In genomic region chr6:86040140-86040539, GRCm38 (mm10) we compare ENCODE assay signal across 33 mouse cellular contexts. TPM values are rescaled to one million over a fixed set of nuclear protein-coding genes. Genes with fewer than 3 reads are reported as not detected.
DNase-seq lines count a peak whose midpoint lies in the region; ATAC-seq and TF ChIP-seq lines count a peak whose summit lies in the region.
"Had no signal": no experiment of that assay in that cellular context is flagged by ENCODE, and none has a peak within 500 bp of the region (broad histone marks: within the 10 kb centered on the region; RNA-seq: fewer than 3 reads in every experiment).

No protein-coding gene starts in this region.

- no peak overlapping the region for H3K9ac ChIP-seq in hindbrain, postnatal 0 days (replicated peaks; ENCODE audit: low read length)
- no peak overlapping the region for H3K9ac ChIP-seq in hindbrain, embryonic 13.5 days
- H3K9ac ChIP-seq: hindbrain, embryonic 12.5 days; midbrain, embryonic 15.5 days; neural tube, embryonic 13.5 days had no signal

- peak; percentile 68; the same call in 1 of the 2 replicates for ATAC-seq in hindbrain, postnatal 0 days
- no peak for ATAC-seq in hindbrain, embryonic 13.5 days (ENCODE audit: low FRiP score)
- ATAC-seq: inflammation-experienced regulatory T-cells, adult 6 months; midbrain, embryonic 15.5 days had no signal

- no peaks in the 10 kb centered on the region for H3K36me3 ChIP-seq in hindbrain, postnatal 0 days (ENCODE audit: insufficient read depth, low read length)
- 0 out of 2 replicates have a peak, but pooled peaks cover 5% of the 10 kb centered on the region for H3K36me3 ChIP-seq in hindbrain, embryonic 13.5 days
- H3K36me3 ChIP-seq: embryonic facial prominence, embryonic 10.5 days; hindbrain, embryonic 12.5 days; limb, embryonic 10.5 days; midbrain, embryonic 15.5 days had no signal

- H3K4me3 ChIP-seq in hindbrain, postnatal 0 days (ENCODE audit: low read length), result no peak overlapping the region
- H3K4me3 ChIP-seq in hindbrain, embryonic 13.5 days, result no peak overlapping the region
- H3K4me3 ChIP-seq: embryonic facial prominence, embryonic 10.5 days; hindbrain, embryonic 12.5 days; limb, embryonic 10.5 days; midbrain, embryonic 15.5 days; myocyte; neural tube, embryonic 13.5 days had no signal

- no peaks in the 10 kb centered on the region for H3K4me1 ChIP-seq in hindbrain, postnatal 0 days (ENCODE audit: insufficient read depth, low read length)
- peaks cover 24% of the 10 kb centered on the region for H3K4me1 ChIP-seq in hindbrain, embryonic 13.5 days (replicated peaks)
- H3K4me1 ChIP-seq: embryonic facial prominence, embryonic 10.5 days; limb, embryonic 10.5 days had no signal

- H3K27ac ChIP-seq in hindbrain, postnatal 0 days, result no peak overlapping the region
- no peak overlapping the region for H3K27ac ChIP-seq in hindbrain, embryonic 13.5 days
- H3K27ac ChIP-seq: embryonic facial prominence, embryonic 10.5 days; hindbrain, embryonic 12.5 days; kidney, postnatal 0 days; limb, embryonic 10.5 days; midbrain, embryonic 15.5 days; neural tube, embryonic 13.5 days; stomach, postnatal 0 days had no signal

- H3K27me3 ChIP-seq in hindbrain, postnatal 0 days (ENCODE audit: insufficient read depth, low read length), result no peaks in the 10 kb centered on the region
- no peaks in the 10 kb centered on the region for H3K27me3 ChIP-seq in hindbrain, embryonic 13.5 days
- H3K27me3 ChIP-seq: hindbrain, embryonic 12.5 days; midbrain, embryonic 15.5 days; neural tube, embryonic 13.5 days had no signal

- TF ChIP-seq CTCF in hindbrain, postnatal 0 days (IDR thresholded peaks at IDR 0.05; ENCODE audit: low read depth), result no peak

- H3K9me3 ChIP-seq in hindbrain, postnatal 0 days (ENCODE audit: low read length), result no peaks in the 10 kb centered on the region
- no peaks in the 10 kb centered on the region for H3K9me3 ChIP-seq in hindbrain, embryonic 13.5 days
- H3K9me3 ChIP-seq: embryonic facial prominence, embryonic 10.5 days; hindbrain, embryonic 12.5 days; limb, embryonic 10.5 days; midbrain, embryonic 15.5 days; neural tube, embryonic 13.5 days had no signal

- 24% methylated on average over 1 of the region's 1 CpGs for WGBS in hindbrain, postnatal 0 days
- 53% methylated on average over 1 of the region's 1 CpGs for WGBS in hindbrain, embryonic 13.5 days

- H3K4me2 ChIP-seq in hindbrain, postnatal 0 days (ENCODE audit: low read depth, low read length), result no peak overlapping the region
- H3K4me2 ChIP-seq in hindbrain, embryonic 13.5 days, result no peak overlapping the region
- H3K4me2 ChIP-seq: hindbrain, embryonic 12.5 days; midbrain, embryonic 15.5 days; neural tube, embryonic 13.5 days had no signal

- peak; percentile 42 to 68 for DNase-seq in cerebellum, postnatal 10 days
- no peak for DNase-seq in cerebellum, adult 11-12 months
- DNase-seq in hindbrain, postnatal 0 days (ENCODE audit: low spot score), result peak; percentile 51
- peak; percentile 39 for DNase-seq in right cerebral cortex, adult 18-20 months
- DNase-seq in right cerebral cortex, postnatal 14 days, result no peak
- DNase-seq in yolk sac, embryonic 10.5 days (ENCODE audit: low spot score), result no peak
- DNase-seq in Muller cell, postnatal 12 days (ENCODE audit: inconsistent ontology term), result no peak
- DNase-seq: adrenal gland, postnatal 14 days; cerebellum, adult 11 months; kidney, adult 18-20 months; liver; lung, postnatal 4 days had no signal

RNA-seq across cellular contexts. Expression of gene Add2, which starts 11.7 kb away (rescaled TPM):
- 132 and 149 TPM in 2 replicates for total RNA-seq in hindbrain, postnatal 0 days (2014; rRNA removed)
- 84.6 and 90.0 TPM in 2 replicates for polyA plus RNA-seq in hindbrain, postnatal 0 days (2015; fragmentation: Nextera tagmentation; extraction: Ambion mirVana)
- polyA plus RNA-seq in hindbrain, embryonic 13.5 days (2015; fragmentation: Nextera tagmentation; extraction: Ambion mirVana), result 173 and 185 TPM in 2 replicates
- total RNA-seq: gastrocnemius, adult 18-20 months had no signal
- polyA plus RNA-seq: inflammation-experienced regulatory T-cells, adult 6 months had no signal

RNA-seq across cellular contexts. Expression of gene Figla, which starts 24.2 kb away (rescaled TPM):
- total RNA-seq in hindbrain, postnatal 0 days (2014; rRNA removed), result not detected in 2 replicates
- polyA plus RNA-seq in hindbrain, postnatal 0 days (2015; fragmentation: Nextera tagmentation; extraction: Ambion mirVana), result not detected in 2 replicates
- polyA plus RNA-seq in hindbrain, embryonic 13.5 days (2015; fragmentation: Nextera tagmentation; extraction: Ambion mirVana), result not detected in 2 replicates
- total RNA-seq: adrenal gland, postnatal 14 days; gastrocnemius, adult 18-20 months; gastrocnemius, postnatal 4 days; heart, adult 8-10 months; heart, postnatal 25 days; layer of hippocampus, postnatal 25 days; megakaryocyte-erythroid progenitor cell, adult 5-6 weeks had no signal
- polyA plus RNA-seq: embryonic facial prominence, embryonic 10.5 days; heart, embryonic 14.5 days; hindbrain, embryonic 12.5 days; inflammation-experienced regulatory T-cells, adult 6 months; kidney, postnatal 0 days; large intestine, adult 2 months; limb, embryonic 10.5 days; liver, embryonic 16.5 days; lung, embryonic 16.5 days; midbrain, embryonic 15.5 days; myocyte; neural tube, embryonic 13.5 days; stomach, postnatal 0 days; thymus, postnatal 0 days had no signal

Comparison
In these comparisons a context has a peak if more than half of its experiments do, and no peak if none do; other contexts are left out.
1. DNase-seq: peak in cerebellum, postnatal 10 days (2 of 2), hindbrain, postnatal 0 days (single experiment) and right cerebral cortex, adult 18-20 months (single experiment); none in cerebellum, adult 11-12 months (single experiment), right cerebral cortex, postnatal 14 days (single experiment), yolk sac, embryonic 10.5 days (single experiment) and Muller cell, postnatal 12 days (single experiment).